Mouse (Mus musculus) Muller cell, postnatal 12 days (primary cell): ENCODE measurements around the gene Nr0b1.

Source experiments
- DNase-seq: peaks from one replicate; pipeline ENCODE4 v3.0.0-alpha.2; 2015; ENCODE audit errors: inconsistent ontology term

Nr0b1 gene

GRCm38 (mm10) chrX:86191614-86192419 is at the start of gene Nr0b1:
TSS of gene Nr0b1 (plus strand) at chrX:86191764.
- DNase-seq: no peak

GRCm38 (mm10) chrX:86187250-86187649 is 4.3 kb upstream of the Nr0b1 start:
- no peak for DNase-seq

GRCm38 (mm10) chrX:86192420-86192994 is 943 bp downstream of the Nr0b1 start:
- peak; percentile 5 for DNase-seq

GRCm38 (mm10) chrX:86193386-86193785 is 1.8 kb downstream of the Nr0b1 start:
- no peak for DNase-seq

- DNase-seq: no peak
Measured at GRCm38 (mm10) chrX:86237246-86237645, 45.7 kb downstream of the Nr0b1 start.
